Mouse (Mus musculus) brown adipose tissue, adult 24 weeks (tissue): ENCODE results near the gene Synj2. TPM values are rescaled to one million over a fixed set of nuclear protein-coding genes. Genes with fewer than 3 reads are reported as not detected.

Source experiments
- H3K27ac ChIP-seq: fragments of 200-500 bp; replicated peaks from 2 replicates; pipeline ENCODE4 v1.5.1; 2012; ENCODE audit warnings: low read depth, mild to moderate bottlenecking, low read length
- H3K4me1 ChIP-seq: fragments of 200-500 bp; 2 replicates; pipeline ENCODE4 v1.6.1; 2012; ENCODE audit warnings: low read length, mixed read lengths; ENCODE audit not compliant: control insufficient read depth, insufficient read depth, insufficient read length
- H3K4me3 ChIP-seq: fragments of 200-500 bp; 2 replicates; pipeline ENCODE4 v1.5.1; 2012; ENCODE audit warnings: low read depth, mild to moderate bottlenecking, low read length, moderate library complexity; ENCODE audit not compliant: insufficient read depth
- polyA plus RNA-seq: library from polyadenylated mRNA; stranded (reverse); fragments of >200 nt; gene quantifications from 2 replicates; pipeline ENCODE4 v1.2.4, GENCODE M21; 2012; ENCODE audit not compliant: missing spikeins, insufficient read depth, insufficient read length

Gene Synj2
- polyA plus RNA-seq, 1 experiment: 8.3 TPM

- H3K27ac ChIP-seq: peak overlapping the region; percentile 93
- H3K4me1 ChIP-seq: peaks cover 22% of the 10 kb centered on the region
- H3K4me3 ChIP-seq: peak overlapping the region; percentile 52
Observed at GRCm38 (mm10) chr17:5976221-5977055, 35.4 kb downstream of the Synj2 start.

GRCm38 (mm10) chr17:5977056-5977920 is 36.2 kb downstream of the Synj2 start:
- H3K4me1 ChIP-seq: peaks cover 22% of the 10 kb centered on the region
- peak overlapping the region; percentile 52 for H3K4me3 ChIP-seq
- H3K27ac ChIP-seq: peak overlapping the region; percentile 93

- Histone ChIP-seq H3K4me3 (peak overlapping the region; percentile 38), H3K4me1 (peaks cover 23% of the 10 kb centered on the region), H3K27ac (peak overlapping the region; percentile 93)
Observed at GRCm38 (mm10) chr17:5977921-5978504, 36.9 kb downstream of the Synj2 start.

DNA sequence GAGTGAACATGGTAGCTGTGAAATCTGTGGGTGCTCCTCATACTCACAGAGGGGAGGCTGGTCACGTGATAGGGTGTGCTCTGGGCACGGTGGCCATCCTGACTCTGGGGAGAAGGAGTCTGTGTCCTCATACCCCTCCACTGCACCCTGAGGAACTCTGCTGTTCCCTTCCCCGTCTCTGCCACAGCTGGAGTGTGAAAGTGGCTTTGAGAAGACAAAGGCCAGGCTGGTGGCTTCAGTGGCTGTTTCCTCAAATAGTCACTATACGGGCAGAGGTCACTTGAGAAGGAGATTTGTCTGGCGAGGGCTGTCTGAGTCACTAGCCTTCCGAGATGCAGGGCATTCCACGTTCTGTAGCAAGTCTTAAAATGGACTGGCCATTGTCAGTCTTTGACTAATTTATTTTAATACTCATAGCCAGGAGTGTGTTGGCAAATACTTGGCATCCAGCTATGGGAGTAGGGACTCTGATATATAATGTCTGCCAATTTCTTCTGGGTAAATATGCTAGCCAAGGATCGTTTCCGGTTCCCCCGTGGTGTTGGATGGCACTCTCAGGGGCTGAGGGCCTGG is 37.5 kb downstream of the Synj2 start:
- Histone ChIP-seq H3K4me1 (peaks cover 25% of the 10 kb centered on the region), H3K27ac (peak overlapping the region; percentile 93), H3K4me3 (peak overlapping the region; percentile 38)

DNA sequence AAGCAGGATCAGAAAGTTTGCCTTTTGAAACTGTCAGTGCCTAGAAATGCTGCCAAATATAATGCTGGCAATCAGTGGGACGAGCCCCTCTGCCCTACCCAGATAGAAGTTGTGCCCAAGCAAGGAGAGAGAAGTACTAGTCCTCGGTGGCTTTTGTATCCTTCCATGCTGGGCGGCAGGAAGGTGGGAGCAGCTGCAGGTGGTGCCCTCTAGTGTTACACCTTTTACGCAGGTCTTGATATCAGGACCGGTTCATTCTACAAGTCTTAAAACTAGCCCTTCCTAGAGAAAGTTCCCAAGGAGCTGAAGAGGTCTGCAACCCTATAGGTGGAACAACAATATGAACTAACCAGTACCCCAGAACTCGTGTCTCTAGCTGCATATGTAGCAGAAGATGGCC is 39.8 kb downstream of the Synj2 start:
- Histone ChIP-seq H3K4me3 (no peak overlapping the region), H3K27ac (no peak overlapping the region), H3K4me1 (peaks cover 24% of the 10 kb centered on the region)

GRCm38 (mm10) chr17:5983150-5983549 is 42.1 kb downstream of the Synj2 start:
- Histone ChIP-seq H3K4me1 (peaks cover 29% of the 10 kb centered on the region), H3K27ac (no peak overlapping the region), H3K4me3 (no peak overlapping the region)

DNA sequence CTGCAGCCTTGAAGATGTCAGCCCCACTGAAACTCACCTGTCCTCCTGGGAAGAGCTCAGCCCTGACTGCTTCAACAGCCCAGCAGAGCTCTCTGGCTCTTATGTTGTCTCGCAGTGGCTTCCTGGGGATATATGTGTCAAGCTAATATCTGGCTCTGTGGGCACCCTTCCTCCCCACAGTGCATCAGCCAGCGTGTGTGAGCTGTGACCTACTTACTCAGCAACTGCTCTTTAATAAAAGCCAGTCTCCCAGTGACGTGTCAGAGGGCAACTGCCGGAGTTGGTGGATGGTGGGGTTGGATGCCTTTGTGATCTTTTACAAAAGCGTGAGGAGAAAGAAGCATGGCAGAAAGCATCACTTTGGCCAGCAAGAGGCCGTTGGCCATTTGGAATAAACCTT is 42.8 kb downstream of the Synj2 start:
- no peak overlapping the region for H3K27ac ChIP-seq
- peaks cover 28% of the 10 kb centered on the region for H3K4me1 ChIP-seq

DNA sequence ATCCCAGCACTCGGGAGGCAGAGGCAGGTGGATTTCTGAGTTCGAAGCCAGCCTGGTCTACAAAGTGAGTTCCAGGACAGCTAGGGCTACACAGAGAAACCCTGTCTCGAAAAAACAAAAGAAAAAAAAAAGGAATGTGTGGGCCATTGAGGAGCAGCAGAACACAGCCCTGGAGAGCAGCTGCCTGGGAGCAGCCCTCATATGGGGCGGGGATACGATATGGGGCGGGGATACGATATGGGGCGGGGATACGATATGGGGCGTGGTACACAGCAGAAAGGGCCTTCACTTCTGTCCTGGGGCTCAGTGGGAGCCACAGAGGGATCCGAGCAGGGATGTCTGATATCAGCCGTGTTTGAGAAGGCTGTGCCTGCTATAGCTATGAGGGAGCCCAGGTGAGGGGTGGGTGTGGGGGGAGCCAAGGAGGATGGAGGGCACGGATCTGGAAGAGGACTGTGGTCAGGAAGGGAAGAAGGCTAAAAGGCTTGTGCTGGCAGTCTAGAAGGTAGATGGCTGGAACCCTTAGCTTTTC is 43.7 kb downstream of the Synj2 start:
- Histone ChIP-seq H3K4me1 (peaks cover 21% of the 10 kb centered on the region), H3K4me3 (no peak overlapping the region), H3K27ac (no peak overlapping the region)

More for the DNA sequence above, 42.8 kb downstream of the Synj2 start:
- H3K4me3 ChIP-seq: no peak overlapping the region

- H3K4me3 ChIP-seq: no peak overlapping the region
- H3K27ac ChIP-seq: no peak overlapping the region
- peaks cover 21% of the 10 kb centered on the region for H3K4me1 ChIP-seq
Observed at GRCm38 (mm10) chr17:5985271-5985670, 44.2 kb downstream of the Synj2 start.

GRCm38 (mm10) chr17:5987271-5988056 is 46.4 kb downstream of the Synj2 start:
- Histone ChIP-seq H3K4me3 (no peak overlapping the region), H3K4me1 (peaks cover 21% of the 10 kb centered on the region), H3K27ac (no peak overlapping the region)

- Histone ChIP-seq H3K4me1 (peaks cover 25% of the 10 kb centered on the region), H3K27ac (no peak overlapping the region), H3K4me3 (no peak overlapping the region)
Observed at GRCm38 (mm10) chr17:5988102-5988501, 47.0 kb downstream of the Synj2 start.

- peaks cover 18% of the 10 kb centered on the region for H3K4me1 ChIP-seq
- peak overlapping the region; percentile 39; the same call in 1 of the 2 replicates for H3K27ac ChIP-seq
- H3K4me3 ChIP-seq: no peak overlapping the region
Observed at GRCm38 (mm10) chr17:5992866-5993580, 51.9 kb downstream of the Synj2 start.

GRCm38 (mm10) chr17:5993581-5994260 is 52.6 kb downstream of the Synj2 start:
- Histone ChIP-seq H3K27ac (0 out of 2 replicates have a peak overlapping the region, but pooled peaks have one; percentile 39), H3K4me1 (peaks cover 16% of the 10 kb centered on the region), H3K4me3 (no peak overlapping the region)
